Mouse (Mus musculus) heart, adult 2 months (tissue): ENCODE data around the gene Lamp1.

Source experiments
- CTCF ChIP-seq: fragments of 200-600 bp; IDR thresholded peaks from 2 replicates; pipeline ENCODE4 v1.8.1; 2022; ENCODE audit warnings: antibody characterized with exemption, mild to moderate bottlenecking, moderate library complexity
- EP300 ChIP-seq: fragments of 200-500 bp; IDR thresholded peaks from 2 replicates; pipeline ENCODE4 v1.6.1; 2011; ENCODE audit warnings: low read depth, low read length, control low read depth; ENCODE audit not compliant: insufficient read depth
- POLR2A ChIP-seq: fragments of 200-500 bp; IDR thresholded peaks from 2 replicates; pipeline ENCODE4 v1.6.1; 2011; ENCODE audit warnings: mild to moderate bottlenecking, low read depth, low read length, control low read depth; ENCODE audit not compliant: insufficient read depth

- TF ChIP-seq CTCF = no peak
- TF ChIP-seq POLR2A = no peak
- no peak for TF ChIP-seq EP300
Observed at GRCm38 (mm10) chr8:13194818-13195217, 35.9 kb downstream of the Lamp1 start.
